Mouse (Mus musculus): ENCODE measurements around the gene Kyat3.

- TF ChIP-seq CTCF (IDR thresholded peaks at IDR 0.05; ENCODE audit: insufficient read depth, low read length) (no peak), POLR2A (IDR thresholded peaks at IDR 0.05; ENCODE audit: borderline replicate concordance, extremely low read depth, low read depth, low read length) (no peak)
Measured at GRCm38 (mm10) chr3:142758593-142758992, 57.7 kb downstream of the Kyat3 start.

Measured in lung, adult 2 months (tissue).